Comparison of ENCODE assay signal across 9 mouse cellular contexts in the genomic region with DNA sequence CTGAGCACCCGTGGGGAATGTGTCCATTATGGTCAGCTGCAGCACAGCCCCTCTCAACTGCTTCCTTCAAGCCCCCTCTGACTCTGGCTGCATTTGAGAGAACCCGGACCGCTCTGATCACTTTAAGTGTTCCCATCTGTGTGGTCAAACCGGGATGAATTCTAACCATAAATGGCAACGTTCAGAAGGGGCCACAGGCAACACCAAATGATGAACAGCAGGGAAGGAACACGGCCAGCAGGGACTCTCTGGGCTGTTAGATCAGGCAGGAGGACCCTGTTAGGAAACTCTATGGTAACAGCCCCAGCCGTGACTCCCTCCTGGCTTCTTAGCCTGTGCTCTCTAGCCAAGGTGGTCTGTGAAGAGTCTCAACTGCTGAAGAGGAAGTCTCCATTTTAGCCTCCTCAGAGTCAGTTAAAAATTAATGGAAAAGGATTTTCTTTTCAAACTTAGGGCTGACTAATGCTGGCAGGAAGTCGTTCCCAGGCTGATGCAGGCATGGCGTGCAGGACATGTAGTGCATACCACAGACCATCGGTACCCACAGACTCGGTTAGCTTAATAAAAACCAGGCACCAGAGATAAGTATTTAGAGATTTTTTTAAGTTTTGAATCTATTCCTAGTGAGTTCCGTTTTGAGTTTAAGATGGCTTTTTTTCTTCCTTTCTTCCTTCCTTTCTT. TPM values are rescaled to one million over a fixed set of nuclear protein-coding genes. Genes with fewer than 3 reads are reported as not detected.
DNase-seq lines count a peak whose midpoint lies in the region; ATAC-seq and TF ChIP-seq lines count a peak whose summit lies in the region.
"Had no signal": no experiment of that assay in that cellular context is flagged by ENCODE, and none has a peak within 500 bp of the region (broad histone marks: within the 10 kb centered on the region; RNA-seq: fewer than 3 reads in every experiment).

No protein-coding gene starts in this region.

- no peak overlapping the region for H3K4me2 ChIP-seq in kidney, embryonic 16.5 days (replicated peaks; ENCODE audit: low read depth, low read length)
- H3K4me2 ChIP-seq in embryonic facial prominence, embryonic 14.5 days (ENCODE audit: low read depth, low read length) = no peak overlapping the region; the same call in 1 of the 2 replicates
- 0 out of 2 replicates have a peak overlapping the region, but pooled peaks have one; percentile 14 for H3K4me2 ChIP-seq in limb, embryonic 14.5 days (replicated peaks; ENCODE audit: low read depth, low read length, severe bottlenecking)
- H3K4me2 ChIP-seq in stomach, embryonic 15.5 days = peak overlapping the region; percentile 9; the same call in 1 of the 2 replicates
- H3K4me2 ChIP-seq: hindbrain, embryonic 15.5 days had no signal

- H3K27me3 ChIP-seq in kidney, embryonic 16.5 days (ENCODE audit: insufficient read depth, low read length) = no peaks in the 10 kb centered on the region
- no peaks in the 10 kb centered on the region for H3K27me3 ChIP-seq in embryonic facial prominence, embryonic 14.5 days (replicated peaks; ENCODE audit: control insufficient read depth, insufficient read depth, low read length)
- no peaks in the 10 kb centered on the region for H3K27me3 ChIP-seq in limb, embryonic 14.5 days (ENCODE audit: control insufficient read depth, insufficient read depth, low read length)
- no peaks in the 10 kb centered on the region for H3K27me3 ChIP-seq in stomach, embryonic 15.5 days (replicated peaks)
- H3K27me3 ChIP-seq: hindbrain, embryonic 15.5 days had no signal

- ATAC-seq in kidney, embryonic 16.5 days (ENCODE audit: low FRiP score, low TSS enrichment) = peak; percentile 49; the same call in 1 of the 2 replicates
- ATAC-seq in embryonic facial prominence, embryonic 14.5 days (ENCODE audit: low read depth) = peak; percentile 76
- peak; percentile 70 for ATAC-seq in limb, embryonic 14.5 days (ENCODE audit: low FRiP score, low read depth)
- peak; percentile 85 for ATAC-seq in stomach, embryonic 15.5 days (ENCODE audit: insufficient read depth, low FRiP score, low read depth)
- no peak for ATAC-seq in monocyte, adult 5-6 weeks (replicated peaks; ENCODE audit: insufficient number of reproducible peaks, low FRiP score, low TSS enrichment, poor library complexity, severe bottlenecking)

- DNase-seq in kidney, postnatal 36 days = no peak
- DNase-seq in embryonic facial prominence, embryonic 14.5 days (ENCODE audit: low spot score) = peak; percentile 87
- peak; percentile 67 for DNase-seq in limb, embryonic 14.5 days (ENCODE audit: low spot score)
- DNase-seq in layer of hippocampus, postnatal 36 days = no peak
- DNase-seq: gastrocnemius, postnatal 36 days had no signal

- H3K27ac ChIP-seq in kidney, embryonic 16.5 days (ENCODE audit: low read length) = 0 out of 2 replicates have a peak overlapping the region, but pooled peaks have one; percentile 2
- H3K27ac ChIP-seq in embryonic facial prominence, embryonic 14.5 days (replicated peaks; ENCODE audit: low read depth, low read length) = peak overlapping the region; percentile 69
- peak overlapping the region; percentile 45 for H3K27ac ChIP-seq in limb, embryonic 14.5 days (replicated peaks; ENCODE audit: low read depth, low read length)
- peak overlapping the region; percentile 91 for H3K27ac ChIP-seq in stomach, embryonic 15.5 days
- H3K27ac ChIP-seq: hindbrain, embryonic 15.5 days had no signal

- no peak overlapping the region for H3K4me3 ChIP-seq in kidney, embryonic 16.5 days (ENCODE audit: low read length)
- no peak overlapping the region for H3K4me3 ChIP-seq in embryonic facial prominence, embryonic 14.5 days (ENCODE audit: low read depth, low read length)
- H3K4me3 ChIP-seq in limb, embryonic 14.5 days (replicated peaks; ENCODE audit: low read length) = no peak overlapping the region
- no peak overlapping the region for H3K4me3 ChIP-seq in stomach, embryonic 15.5 days (replicated peaks)
- H3K4me3 ChIP-seq: hindbrain, embryonic 15.5 days had no signal

- WGBS in kidney, embryonic 16.5 days = 56% methylated on average over 12 of the region's 12 CpGs
- 22% methylated on average over 12 of the region's 12 CpGs for WGBS in embryonic facial prominence, embryonic 14.5 days
- 18% methylated on average over 12 of the region's 12 CpGs for WGBS in limb, embryonic 14.5 days
- WGBS in stomach, embryonic 15.5 days = 33% methylated on average over 12 of the region's 12 CpGs

- H3K9ac ChIP-seq in kidney, embryonic 16.5 days (replicated peaks; ENCODE audit: low read length) = no peak overlapping the region
- H3K9ac ChIP-seq in embryonic facial prominence, embryonic 14.5 days (ENCODE audit: low read depth, low read length) = no peak overlapping the region
- no peak overlapping the region for H3K9ac ChIP-seq in limb, embryonic 14.5 days (ENCODE audit: low read depth, low read length, severe bottlenecking)
- H3K9ac ChIP-seq in stomach, embryonic 15.5 days = no peak overlapping the region
- H3K9ac ChIP-seq: hindbrain, embryonic 15.5 days had no signal

- peaks cover 3% of the 10 kb centered on the region; the same call in 1 of the 2 replicates for H3K4me1 ChIP-seq in kidney, embryonic 16.5 days (ENCODE audit: insufficient read depth, low read length)
- peaks cover 31% of the 10 kb centered on the region for H3K4me1 ChIP-seq in embryonic facial prominence, embryonic 14.5 days (ENCODE audit: control insufficient read depth, insufficient read depth, low read length)
- H3K4me1 ChIP-seq in limb, embryonic 14.5 days (ENCODE audit: control insufficient read depth, insufficient read depth, low read length) = peaks cover 32% of the 10 kb centered on the region
- peaks cover 7% of the 10 kb centered on the region; the same call in 1 of the 2 replicates for H3K4me1 ChIP-seq in stomach, embryonic 15.5 days
- H3K4me1 ChIP-seq: hindbrain, embryonic 15.5 days had no signal

- no peaks in the 10 kb centered on the region for H3K9me3 ChIP-seq in kidney, embryonic 16.5 days (ENCODE audit: low read length)
- H3K9me3 ChIP-seq in embryonic facial prominence, embryonic 14.5 days (ENCODE audit: control insufficient read depth, low read length) = no peaks in the 10 kb centered on the region
- no peaks in the 10 kb centered on the region for H3K9me3 ChIP-seq in limb, embryonic 14.5 days (ENCODE audit: control insufficient read depth, low read length)
- no peaks in the 10 kb centered on the region for H3K9me3 ChIP-seq in stomach, embryonic 15.5 days
- H3K9me3 ChIP-seq: hindbrain, embryonic 15.5 days had no signal

- no peaks in the 10 kb centered on the region for H3K36me3 ChIP-seq in kidney, embryonic 16.5 days (ENCODE audit: insufficient read depth, low read length)
- no peaks in the 10 kb centered on the region for H3K36me3 ChIP-seq in embryonic facial prominence, embryonic 14.5 days (ENCODE audit: control insufficient read depth, insufficient read depth, low read length)
- H3K36me3 ChIP-seq in limb, embryonic 14.5 days (ENCODE audit: control insufficient read depth, insufficient read depth, low read length) = no peaks in the 10 kb centered on the region
- H3K36me3 ChIP-seq in stomach, embryonic 15.5 days = no peaks in the 10 kb centered on the region
- H3K36me3 ChIP-seq: hindbrain, embryonic 15.5 days had no signal

- TF ChIP-seq POLR2A in limb, embryonic 14.5 days (IDR thresholded peaks at IDR 0.05; ENCODE audit: borderline replicate concordance, extremely low read depth, insufficient read depth, insufficient read length) = no peak

RNA-seq across cellular contexts. Expression of a gene that starts 27.4 kb away (rescaled TPM):
- polyA plus RNA-seq in kidney, embryonic 16.5 days (2015; fragmentation: Nextera tagmentation; extraction: Ambion mirVana) = 68.6 and 91.3 TPM in 2 replicates
- 243 TPM in 2 replicates for polyA plus RNA-seq in embryonic facial prominence, embryonic 14.5 days (2014; fragmentation: Nextera tagmentation; extraction: Ambion mirVana)
- 365 and 415 TPM in 2 replicates for polyA plus RNA-seq in limb, embryonic 14.5 days (2012; rRNA removed)
- polyA plus RNA-seq in limb, embryonic 14.5 days (2014; fragmentation: Nextera tagmentation; extraction: Ambion mirVana) = 178 and 197 TPM in 2 replicates
- polyA plus RNA-seq in stomach, embryonic 15.5 days (2015; fragmentation: Nextera tagmentation; extraction: Ambion mirVana) = 294 and 297 TPM in 2 replicates
- not detected in 3 replicates for total RNA-seq in monocyte, adult 5-6 weeks (2017)
- total RNA-seq in layer of hippocampus, postnatal 36 days (2021) = 1 to 10 TPM; 3.8 to 6.1 TPM

Comparison
In these comparisons a context has a peak if more than half of its experiments do, and no peak if none do; other contexts are left out.
1. H3K27ac ChIP-seq: peak in every context shown above with its lines; median percentile 91 in stomach, embryonic 15.5 days; 69 in embryonic facial prominence, embryonic 14.5 days; 45 in limb, embryonic 14.5 days; 2 in kidney, embryonic 16.5 days.
2. H3K4me2 ChIP-seq: peak in limb, embryonic 14.5 days (single experiment) and stomach, embryonic 15.5 days (single experiment); none in kidney, embryonic 16.5 days (single experiment) and embryonic facial prominence, embryonic 14.5 days (single experiment).
3. DNase-seq: peak in embryonic facial prominence, embryonic 14.5 days (single experiment) and limb, embryonic 14.5 days (single experiment); none in kidney, postnatal 36 days (0 of 2) and layer of hippocampus, postnatal 36 days (0 of 2).